Mouse (Mus musculus): ENCODE data around the gene Sufu.

Gene Sufu

GRCm38 (mm10) chr19:46533525-46533924 lies 136.8 kb downstream of the Sufu start:
- no peak for DNase-seq

GRCm38 (mm10) chr19:46534542-46535098 lies 137.9 kb downstream of the Sufu start:
- DNase-seq = no peak

DNA sequence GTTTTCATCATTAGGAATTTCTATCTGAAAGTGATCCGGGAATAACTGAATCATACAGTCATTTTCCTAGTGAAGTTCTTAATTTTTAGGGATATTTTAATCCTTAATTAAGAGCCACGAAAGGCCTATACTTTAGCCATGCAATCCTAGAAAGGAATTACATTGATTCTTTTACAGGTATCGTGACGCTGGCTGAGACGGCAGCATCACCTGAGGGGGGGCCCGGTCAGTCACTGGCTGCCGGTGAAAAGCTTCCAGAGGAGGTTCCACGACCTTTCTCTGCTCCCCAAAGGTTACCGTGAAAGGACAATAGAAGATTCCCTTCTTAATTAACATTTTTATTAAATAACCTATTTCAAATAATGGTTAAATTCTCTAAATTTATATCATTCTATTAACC lies 140.7 kb downstream of the Sufu start:
- DNase-seq = no peak

DNA sequence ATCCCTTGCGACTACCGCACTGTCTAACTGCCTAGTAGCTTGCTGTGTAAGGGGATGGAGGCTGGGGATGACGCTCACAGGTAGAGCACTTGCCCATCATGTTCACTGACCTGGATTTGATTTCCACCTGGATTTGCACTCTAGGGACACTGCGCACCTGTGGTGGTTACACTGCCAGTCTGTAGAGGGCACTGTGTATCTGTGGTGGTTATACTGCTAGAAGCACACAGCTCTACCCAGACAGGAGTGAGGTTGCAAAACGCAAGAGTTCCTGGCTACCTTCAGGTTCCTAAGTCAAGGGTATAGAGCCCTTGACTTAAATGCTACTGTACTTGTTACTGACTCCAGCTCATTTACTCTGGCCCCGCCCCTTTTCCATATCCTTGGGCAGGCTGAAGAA lies 141.5 kb downstream of the Sufu start:
- no peak for DNase-seq

All from right cerebral cortex, postnatal 25 days (tissue).